Mouse (Mus musculus) embryo, embryonic 9.5 days (tissue): ENCODE data around the gene Hsd17b6.

Experiments
- DNase-seq: peaks from one replicate; pipeline ENCODE4 v3.0.0-alpha.2; 2017; ENCODE audit errors: extremely low spot score

The Hsd17b6 gene

GRCm38 (mm10) chr10:127945432-127946064 is 61.9 kb downstream of the Hsd17b6 start:
- peak; percentile 67 for DNase-seq
